Mouse (Mus musculus) heart, adult 2 months (tissue): ENCODE measurements around the gene Col7a1.

Experiments
- CTCF ChIP-seq: fragments of 200-600 bp; IDR thresholded peaks from 2 replicates; pipeline ENCODE4 v1.8.1; 2022; ENCODE audit warnings: antibody characterized with exemption, mild to moderate bottlenecking, moderate library complexity
- EP300 ChIP-seq: fragments of 200-500 bp; IDR thresholded peaks from 2 replicates; pipeline ENCODE4 v1.6.1; 2011; ENCODE audit warnings: low read depth, low read length, control low read depth; ENCODE audit not compliant: insufficient read depth
- POLR2A ChIP-seq: fragments of 200-500 bp; IDR thresholded peaks from 2 replicates; pipeline ENCODE4 v1.6.1; 2011; ENCODE audit warnings: mild to moderate bottlenecking, low read depth, low read length, control low read depth; ENCODE audit not compliant: insufficient read depth

DNA sequence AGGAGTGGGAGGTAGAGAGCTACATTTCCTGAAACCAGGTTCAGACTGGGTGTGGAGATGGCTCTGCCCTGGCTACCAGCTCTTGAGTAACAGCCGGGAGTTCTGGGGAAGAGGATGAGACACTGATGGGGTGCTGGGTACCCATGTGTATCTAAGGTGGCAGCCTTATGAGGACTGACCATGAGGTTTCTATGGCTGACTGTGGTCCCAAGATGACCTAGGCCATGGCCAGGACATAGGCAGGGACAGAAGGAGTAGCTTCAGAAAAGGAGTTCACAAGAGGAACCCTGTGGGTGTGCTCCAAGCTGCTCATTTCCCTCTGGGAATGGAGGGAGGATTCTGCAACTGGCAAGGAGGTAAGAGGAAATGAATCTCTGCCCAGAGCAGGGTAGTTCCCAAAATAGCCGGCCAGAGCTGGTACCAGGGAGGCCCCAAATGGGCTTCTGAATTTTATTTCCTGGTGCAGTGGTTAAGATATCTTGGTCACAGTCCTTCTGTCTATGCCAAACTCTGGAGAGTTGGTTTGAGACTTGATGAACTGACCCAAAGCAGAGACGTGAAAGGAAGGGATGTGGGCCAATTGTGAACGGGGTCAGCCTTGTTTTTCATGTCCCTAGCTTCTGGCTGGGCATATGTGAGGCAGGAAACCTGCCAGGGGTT, 36.5 kb downstream of the Col7a1 start:
- TF ChIP-seq CTCF (no peak), POLR2A (no peak), EP300 (no peak)
